Comparison of ENCODE assay signal across 25 mouse cellular contexts in the genomic region with DNA sequence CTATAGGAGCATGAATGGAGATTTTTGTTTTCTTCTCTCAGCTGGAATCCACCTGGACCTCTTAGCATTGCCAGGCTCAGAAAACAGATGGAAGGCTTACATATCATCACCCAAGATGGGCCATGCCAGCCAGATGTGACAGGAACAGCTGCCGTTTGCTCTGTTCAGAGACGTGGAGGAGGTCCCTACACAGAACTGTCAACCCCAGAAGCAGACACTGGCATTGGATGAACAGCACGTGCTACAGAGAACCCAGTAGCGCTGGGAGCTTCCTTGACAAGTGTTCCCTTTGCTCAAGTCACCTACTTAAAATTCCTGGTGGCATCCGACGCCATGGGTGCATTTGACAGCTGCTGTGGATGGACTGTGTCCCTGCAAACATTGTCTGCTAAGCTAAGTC.
"Had no signal": no experiment of that assay in that cellular context is flagged by ENCODE, and none has a peak within 500 bp of the region (broad histone marks: within the 10 kb centered on the region; RNA-seq: fewer than 3 reads in every experiment).

No protein-coding gene starts in this region.

- H3K36me3 ChIP-seq: embryonic facial prominence, embryonic 10.5 days; embryonic facial prominence, embryonic 12.5 days; embryonic facial prominence, embryonic 13.5 days; embryonic facial prominence, embryonic 15.5 days; forebrain, embryonic 10.5 days; forebrain, embryonic 12.5 days; forebrain, embryonic 15.5 days had no signal

- H3K9me3 ChIP-seq: embryonic facial prominence, embryonic 10.5 days; embryonic facial prominence, embryonic 12.5 days; embryonic facial prominence, embryonic 13.5 days; embryonic facial prominence, embryonic 15.5 days; forebrain, embryonic 10.5 days; forebrain, embryonic 12.5 days; forebrain, embryonic 13.5 days; forebrain, embryonic 15.5 days had no signal

- H3K27ac ChIP-seq: embryonic facial prominence, embryonic 10.5 days; embryonic facial prominence, embryonic 12.5 days; embryonic facial prominence, embryonic 13.5 days; embryonic facial prominence, embryonic 15.5 days; forebrain, embryonic 10.5 days; forebrain, embryonic 12.5 days; forebrain, embryonic 13.5 days; forebrain, embryonic 15.5 days; gastrocnemius, adult 2 months had no signal

- H3K27me3 ChIP-seq: embryonic facial prominence, embryonic 12.5 days; embryonic facial prominence, embryonic 13.5 days; embryonic facial prominence, embryonic 15.5 days; forebrain, embryonic 13.5 days; forebrain, embryonic 15.5 days had no signal

- H3K9ac ChIP-seq: embryonic facial prominence, embryonic 12.5 days; embryonic facial prominence, embryonic 13.5 days; embryonic facial prominence, embryonic 15.5 days; forebrain, embryonic 12.5 days; forebrain, embryonic 13.5 days; forebrain, embryonic 15.5 days; forebrain, postnatal 0 days had no signal

- H3K4me3 ChIP-seq: embryonic facial prominence, embryonic 10.5 days; embryonic facial prominence, embryonic 12.5 days; embryonic facial prominence, embryonic 13.5 days; embryonic facial prominence, embryonic 15.5 days; erythroblast, embryonic 14.5 days; forebrain, embryonic 10.5 days; forebrain, embryonic 12.5 days; forebrain, embryonic 13.5 days; forebrain, embryonic 15.5 days; gastrocnemius, adult 2 months had no signal

- DNase-seq: cerebellum, adult 2 months; cerebellum, adult 8-10 months; cerebellum, adult 9-10 months; cerebellum, adult 9-11 months; cerebellum, postnatal 10 days; cerebellum, postnatal 14 days; cerebellum, postnatal 25 days; cerebellum, postnatal 36 days; embryo, embryonic 11 days; forebrain, postnatal 0 days; gastrocnemius, adult 2 months; gastrocnemius, postnatal 10 days; gastrocnemius, postnatal 14 days; gastrocnemius, postnatal 25 days; gastrocnemius, postnatal 36 days; heart, adult 18-20 months had no signal

- H3K4me1 ChIP-seq: embryonic facial prominence, embryonic 10.5 days; embryonic facial prominence, embryonic 12.5 days; embryonic facial prominence, embryonic 13.5 days; embryonic facial prominence, embryonic 15.5 days; forebrain, embryonic 10.5 days; forebrain, embryonic 12.5 days; forebrain, embryonic 13.5 days; forebrain, embryonic 15.5 days had no signal
